Mouse (Mus musculus): ENCODE results near the gene Arl3.

DNA sequence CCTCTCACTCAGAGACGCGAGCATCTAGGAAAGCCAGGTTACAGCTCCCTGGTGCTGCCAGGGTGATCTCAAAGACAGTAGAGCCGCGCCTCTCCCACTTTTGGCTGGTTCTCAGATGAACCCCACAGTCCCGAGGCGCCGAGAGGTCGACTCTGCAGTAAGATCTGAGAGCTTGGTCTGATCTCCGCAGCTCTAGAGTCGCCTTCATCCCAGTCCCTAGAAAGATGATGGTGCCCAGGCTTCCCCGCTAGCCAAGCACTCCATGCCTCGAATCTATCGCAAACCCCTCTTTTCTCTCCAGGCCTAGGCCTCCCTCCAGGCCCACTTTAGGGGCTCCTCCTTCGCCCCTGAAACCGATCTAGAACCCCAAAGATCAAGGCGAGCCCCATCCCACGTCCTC lies 450 bp downstream of the Arl3 start:
- TF ChIP-seq CTCF (conservative IDR thresholded peaks at IDR 0.05 in 1 of 2, IDR thresholded peaks at IDR 0.05 in 1 of 2; ENCODE audit: low read depth in 2 of 2, low read length in 2 of 2) (no peak), USF2 (conservative IDR thresholded peaks at IDR 0.05; ENCODE audit: low read depth, low read length) (no peak), POLR2A (IDR thresholded peaks at IDR 0.05; ENCODE audit: low read depth, low read length) (no peak), ZMIZ1 (IDR thresholded peaks at IDR 0.05; ENCODE audit: low read depth, low read length) (no peak), MAFK (IDR thresholded peaks at IDR 0.05; ENCODE audit: insufficient replicate concordance, low read length) (no peak), ETS1 (conservative IDR thresholded peaks at IDR 0.05; ENCODE audit: low read depth, low read length) (no peak), EP300 (IDR thresholded peaks at IDR 0.05; ENCODE audit: low read length) (no peak)

Data from CH12.LX (cell line).